13 mouse cellular contexts compared by ENCODE assay signal in genomic region chr10:62401641-62402111, GRCm38 (mm10). TPM values are rescaled to one million over a fixed set of nuclear protein-coding genes. Genes with fewer than 3 reads are reported as not detected.
DNase-seq lines count a peak whose midpoint lies in the region; ATAC-seq and TF ChIP-seq lines count a peak whose summit lies in the region.
"Had no signal": no experiment of that assay in that cellular context is flagged by ENCODE, and none has a peak within 500 bp of the region (broad histone marks: within the 10 kb centered on the region; RNA-seq: fewer than 3 reads in every experiment).

No protein-coding gene starts in this region.

- intact Hi-C loops in heart, postnatal 25 days (cut with DNase I): no loop called here

- no peak overlapping the region for H3K4me3 ChIP-seq in hindbrain, postnatal 0 days (ENCODE audit: low read length)
- no peak overlapping the region for H3K4me3 ChIP-seq in hindbrain, embryonic 11.5 days (ENCODE audit: low read depth, low read length)
- H3K4me3 ChIP-seq: erythroblast, embryonic 14.5 days had no signal

- no peaks in the 10 kb centered on the region for H3K27me3 ChIP-seq in hindbrain, postnatal 0 days (ENCODE audit: insufficient read depth, low read length)
- no peaks in the 10 kb centered on the region for H3K27me3 ChIP-seq in hindbrain, embryonic 11.5 days (ENCODE audit: control insufficient read depth, insufficient read depth, low read length)

- H3K4me2 ChIP-seq in hindbrain, postnatal 0 days (ENCODE audit: low read depth, low read length): no peak overlapping the region
- H3K4me2 ChIP-seq in hindbrain, embryonic 11.5 days (replicated peaks; ENCODE audit: low read depth, low read length): no peak overlapping the region

- peak; percentile 77 for ATAC-seq in hindbrain, postnatal 0 days
- ATAC-seq in hindbrain, embryonic 11.5 days (ENCODE audit: low FRiP score): no peak

- no peak overlapping the region for H3K27ac ChIP-seq in hindbrain, postnatal 0 days
- H3K27ac ChIP-seq in hindbrain, embryonic 11.5 days (ENCODE audit: low read depth, low read length): no peak overlapping the region

- H3K9me3 ChIP-seq in hindbrain, postnatal 0 days (ENCODE audit: low read length): no peaks in the 10 kb centered on the region
- H3K9me3 ChIP-seq in hindbrain, embryonic 11.5 days (ENCODE audit: control insufficient read depth, low read length): no peaks in the 10 kb centered on the region

- no peaks in the 10 kb centered on the region for H3K4me1 ChIP-seq in hindbrain, postnatal 0 days (ENCODE audit: insufficient read depth, low read length)
- no peaks in the 10 kb centered on the region for H3K4me1 ChIP-seq in hindbrain, embryonic 11.5 days (replicated peaks; ENCODE audit: control insufficient read depth, insufficient read depth, low read length)

- no peak overlapping the region for H3K9ac ChIP-seq in hindbrain, postnatal 0 days (replicated peaks; ENCODE audit: low read length)
- no peak overlapping the region for H3K9ac ChIP-seq in hindbrain, embryonic 11.5 days (ENCODE audit: low read depth, low read length)

- peak; percentile 25 for DNase-seq in hindbrain, postnatal 0 days (ENCODE audit: low spot score)
- DNase-seq in hindbrain, embryonic 11.5 days (ENCODE audit: low spot score): no peak
- peak; percentile 22 for DNase-seq in MN1 (ENCODE audit: low spot score)
- DNase-seq in cerebellum, postnatal 10 days: peak; percentile 83 to 84
- peak; percentile 31 for DNase-seq in heart, postnatal 25 days (ENCODE audit: low spot score)
- no peak for DNase-seq in embryo, embryonic 10.5 days (ENCODE audit: low spot score)
- DNase-seq in adrenal gland, postnatal 25 days: no peak
- DNase-seq in thymus, postnatal 36 days: no peak
- DNase-seq: lung, adult 18-20 months; thymus, postnatal 4 days had no signal

- WGBS in hindbrain, postnatal 0 days: 73% methylated on average over 19 of the region's 19 CpGs
- WGBS in hindbrain, embryonic 11.5 days: 85% methylated on average over 19 of the region's 19 CpGs

- no peaks in the 10 kb centered on the region for H3K36me3 ChIP-seq in hindbrain, postnatal 0 days (ENCODE audit: insufficient read depth, low read length)
- no peaks in the 10 kb centered on the region for H3K36me3 ChIP-seq in hindbrain, embryonic 11.5 days (ENCODE audit: control insufficient read depth, insufficient read depth, low read length)

- TF ChIP-seq CTCF in hindbrain, postnatal 0 days (IDR thresholded peaks at IDR 0.05; ENCODE audit: low read depth): no peak

RNA-seq across cellular contexts. Expression of gene Hkdc1, which starts 20.6 kb away (rescaled TPM):
- total RNA-seq in hindbrain, postnatal 0 days (2014; rRNA removed): 2.1 and 2.5 TPM in 2 replicates
- 0.82 and 1.1 TPM in 2 replicates for polyA plus RNA-seq in hindbrain, postnatal 0 days (2015; fragmentation: Nextera tagmentation; extraction: Ambion mirVana)
- 0.05 and 0.20 TPM in 2 replicates for polyA plus RNA-seq in hindbrain, embryonic 11.5 days (2014; fragmentation: Nextera tagmentation; extraction: Ambion mirVana)
- total RNA-seq in heart, postnatal 25 days (2021): not detected
- not detected in 2 replicates for total RNA-seq in adrenal gland, postnatal 25 days (2021)
- total RNA-seq: hematopoietic stem cell, adult 5-6 weeks had no signal

RNA-seq across cellular contexts. Expression of gene Hk1, which starts 22.0 kb away (rescaled TPM):
- 87.7 and 99.6 TPM in 2 replicates for total RNA-seq in hindbrain, postnatal 0 days (2014; rRNA removed)
- polyA plus RNA-seq in hindbrain, postnatal 0 days (2015; fragmentation: Nextera tagmentation; extraction: Ambion mirVana): 140 and 144 TPM in 2 replicates
- polyA plus RNA-seq in hindbrain, embryonic 11.5 days (2014; fragmentation: Nextera tagmentation; extraction: Ambion mirVana): 18.2 and 25.4 TPM in 2 replicates
- 100 to 1,000 TPM; 123 to 142 TPM for total RNA-seq in heart, postnatal 25 days (2021)
- total RNA-seq in adrenal gland, postnatal 25 days (2021): 20.7 and 27.9 TPM in 2 replicates

RNA-seq across cellular contexts. Expression of gene 4930507D05Rik, which starts 47.6 kb away (rescaled TPM):
- total RNA-seq in hindbrain, postnatal 0 days (2014; rRNA removed): 1.9 and 2.4 TPM in 2 replicates
- polyA plus RNA-seq in hindbrain, postnatal 0 days (2015; fragmentation: Nextera tagmentation; extraction: Ambion mirVana): 1.0 and 1.5 TPM in 2 replicates
- polyA plus RNA-seq in hindbrain, embryonic 11.5 days (2014; fragmentation: Nextera tagmentation; extraction: Ambion mirVana): 0.95 and 1.2 TPM in 2 replicates
- total RNA-seq in heart, postnatal 25 days (2021): under 1 TPM; 0.22 to 0.26 TPM
- total RNA-seq in adrenal gland, postnatal 25 days (2021): 0.46 TPM in 1 of 2 replicates, not detected in the other
- polyA plus RNA-seq: erythroblast, embryonic 14.5 days; small intestine, adult 2 months had no signal

RNA-seq across cellular contexts. Expression of gene Supv3l1, which starts 47.9 kb away (rescaled TPM):
- 24.8 and 25.8 TPM in 2 replicates for total RNA-seq in hindbrain, postnatal 0 days (2014; rRNA removed)
- polyA plus RNA-seq in hindbrain, postnatal 0 days (2015; fragmentation: Nextera tagmentation; extraction: Ambion mirVana): 15.8 and 16.7 TPM in 2 replicates
- 27.4 and 33.2 TPM in 2 replicates for polyA plus RNA-seq in hindbrain, embryonic 11.5 days (2014; fragmentation: Nextera tagmentation; extraction: Ambion mirVana)
- total RNA-seq in heart, postnatal 25 days (2021): 10 to 100 TPM; 38.5 to 39.3 TPM
- total RNA-seq in adrenal gland, postnatal 25 days (2021): 37.7 and 37.9 TPM in 2 replicates

Comparison
In these comparisons a context has a peak if more than half of its experiments do, and no peak if none do; other contexts are left out.
1. DNase-seq: peak in hindbrain, postnatal 0 days (single experiment), MN1 (single experiment), cerebellum, postnatal 10 days (2 of 2) and heart, postnatal 25 days (single experiment); none in hindbrain, embryonic 11.5 days (single experiment), embryo, embryonic 10.5 days (single experiment), adrenal gland, postnatal 25 days (single experiment) and thymus, postnatal 36 days (0 of 2).